Mouse (Mus musculus): ENCODE measurements around the gene A830031A19Rik. TPM values are rescaled to one million over a fixed set of nuclear protein-coding genes. Genes with fewer than 3 reads are reported as not detected.

Gene A830031A19Rik
- total RNA-seq (2012; rRNA removed) (not detected in 2 replicates), polyA plus RNA-seq (2012; ENCODE audit: insufficient read depth in 1 of 2, insufficient read length in 2 of 2, low read depth in 1 of 2, low replicate concordance in 2 of 2, missing spikeins in 1 of 2) (not detected)

DNA sequence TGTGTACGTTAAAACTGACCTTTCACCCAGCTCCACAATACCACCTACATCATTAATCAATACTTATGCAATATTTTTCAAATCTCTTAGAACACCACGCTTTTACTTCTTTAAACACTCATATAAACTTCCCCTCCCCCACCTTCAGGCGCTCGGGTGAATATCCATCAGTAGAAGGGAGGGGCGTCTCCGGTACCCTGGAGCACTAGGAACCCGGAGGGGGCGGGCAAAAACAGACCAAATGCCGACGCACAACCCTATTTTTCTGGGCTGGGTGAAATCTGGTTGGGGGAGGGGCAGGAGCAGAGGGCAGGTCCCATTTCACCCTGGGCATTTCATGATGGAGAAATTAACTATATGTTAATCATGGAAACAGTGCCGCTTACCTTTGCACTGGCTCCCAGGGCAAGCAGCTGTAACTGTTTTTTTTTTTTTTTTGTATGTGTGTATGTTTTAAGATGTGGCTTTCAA is at the start of gene A830031A19Rik:
TSS of gene A830031A19Rik (minus strand) at position 421 of the 471 bp plus-strand sequence.
- no peaks in the 10 kb centered on the region for H3K9me3 ChIP-seq (replicated peaks; ENCODE audit: insufficient read depth, low read length)
- H3K27me3 ChIP-seq (ENCODE audit: control insufficient read depth in 1 of 2, insufficient read depth in 2 of 2, low read length in 2 of 2) = no peaks in the 10 kb centered on the region
- peaks cover 39% of the 10 kb centered on the region for H3K79me2 ChIP-seq (ENCODE audit: control insufficient read depth, insufficient read depth, low read length, poor library complexity)
- peak; percentile 90 for DNase-seq (ENCODE audit: low read depth, low spot score)
- peak within 1 kb of the TSS; percentile 94 for H3K9ac ChIP-seq (ENCODE audit: control insufficient read depth, low read depth, low read length, poor library complexity, severe bottlenecking)
- peak within 1 kb of the TSS; percentile 93 for H3K27ac ChIP-seq (ENCODE audit: control insufficient read depth, low read depth, low read length)
- peak within 1 kb of the TSS; percentile 77 to 82 for H3K4me3 ChIP-seq (ENCODE audit: control insufficient read depth in 1 of 2, insufficient read depth in 1 of 2, low read depth in 2 of 2, low read length in 2 of 2)
- H3K4me1 ChIP-seq (ENCODE audit: control insufficient read depth in 1 of 2, insufficient read depth in 2 of 2, low read length in 2 of 2) = no peaks in the 10 kb centered on the region
- TF ChIP-seq TBP (IDR thresholded peaks at IDR 0.05; ENCODE audit: low read depth, low read length) = 0 out of 2 replicates have a peak, but pooled peaks have one; percentile 27
- no peak for TF ChIP-seq GABPA (IDR thresholded peaks at IDR 0.05; ENCODE audit: low read depth, low read length)
- TF ChIP-seq TCF12 (IDR thresholded peaks at IDR 0.05; ENCODE audit: low read depth, low read length) = 0 out of 2 replicates have a peak, but pooled peaks have one; percentile 48
- no peak for TF ChIP-seq POLR2AphosphoS5 (IDR thresholded peaks at IDR 0.05; ENCODE audit: borderline replicate concordance, low read depth, low read length)
- peak; percentile 86 for TF ChIP-seq ZNF384 (IDR thresholded peaks at IDR 0.05; ENCODE audit: low read depth, low read length)
- TF ChIP-seq MAZ (IDR thresholded peaks at IDR 0.05; ENCODE audit: low read depth, low read length) = peak; percentile 83
- TF ChIP-seq USF1 (IDR thresholded peaks at IDR 0.05; ENCODE audit: low read depth, low read length) = no peak
- peak; percentile 14; the same call in 1 of the 2 replicates for TF ChIP-seq MXI1 (IDR thresholded peaks at IDR 0.05; ENCODE audit: low read depth, low read length)
- TF ChIP-seq BHLHE40 (IDR thresholded peaks at IDR 0.05; ENCODE audit: borderline replicate concordance, low read depth, low read length) = 0 out of 2 replicates have a peak, but pooled peaks have one; percentile 56
- TF ChIP-seq ZKSCAN1 (IDR thresholded peaks at IDR 0.05; ENCODE audit: low read depth, low read length) = no peak
- TF ChIP-seq HCFC1 (IDR thresholded peaks at IDR 0.05; ENCODE audit: low read depth, low read length) = no peak; the same call in none of the 2 replicates
- TF ChIP-seq ETS1 (IDR thresholded peaks at IDR 0.05; ENCODE audit: low read depth, low read length) = peak; percentile 71; the same call in 1 of the 2 replicates
- TF ChIP-seq EP300 (IDR thresholded peaks at IDR 0.05; ENCODE audit: low read depth in 1 of 2, low read length in 2 of 2) = peak in 1 of 2 experiments; percentile 42; a peak in 1 of 4 replicates
- 0 out of 2 replicates have a peak, but pooled peaks have one; percentile 9 for TF ChIP-seq RCOR1 (IDR thresholded peaks at IDR 0.05; ENCODE audit: low read depth, low read length)
- peak; percentile 77; the same call in 1 of the 2 replicates for TF ChIP-seq CHD2 (IDR thresholded peaks at IDR 0.05; ENCODE audit: low read length)
- H3K36me3 ChIP-seq (ENCODE audit: control insufficient read depth in 1 of 2, insufficient read depth in 2 of 2, low read length in 2 of 2) = peaks cover 0 to 8% of the 10 kb centered on the region in 2 experiments; a peak in 2 of 4 replicates

DNA sequence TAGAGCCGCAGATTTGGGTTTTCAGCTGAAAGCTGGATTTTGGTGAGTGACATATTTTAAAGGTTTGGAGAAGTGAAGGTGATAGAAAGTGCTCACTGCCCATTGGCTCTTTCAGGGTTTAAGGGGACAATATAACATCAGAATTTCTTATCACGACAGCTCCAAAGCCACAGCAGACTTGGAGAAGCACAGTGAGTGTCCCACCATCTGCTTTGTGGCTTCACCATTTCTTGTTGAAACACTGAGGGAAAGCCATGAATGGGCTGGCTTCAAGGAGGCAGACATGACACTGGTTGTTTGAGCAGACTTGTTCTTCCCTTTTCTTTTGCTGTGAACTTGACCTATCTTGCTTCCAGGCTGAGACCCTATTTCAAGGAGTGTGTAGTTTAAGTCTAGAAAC is 49.1 kb upstream of the A830031A19Rik start:
- Histone ChIP-seq H3K9ac (ENCODE audit: control insufficient read depth, low read depth, low read length, poor library complexity, severe bottlenecking) (no peak overlapping the region), H3K36me3 (ENCODE audit: control insufficient read depth in 1 of 2, insufficient read depth in 2 of 2, low read length in 2 of 2) (peaks cover 31 to 71% of the 10 kb centered on the region in 2 experiments), H3K4me3 (ENCODE audit: control insufficient read depth in 1 of 2, insufficient read depth in 1 of 2, low read depth in 2 of 2, low read length in 2 of 2) (no peak overlapping the region), H3K9me3 (replicated peaks; ENCODE audit: insufficient read depth, low read length) (no peaks in the 10 kb centered on the region), H3K4me1 (ENCODE audit: control insufficient read depth in 1 of 2, insufficient read depth in 2 of 2, low read length in 2 of 2) (peaks cover 42 to 58% of the 10 kb centered on the region in 2 experiments), H3K27ac (ENCODE audit: control insufficient read depth, low read depth, low read length) (peak overlapping the region; percentile 49), H3K79me2 (ENCODE audit: control insufficient read depth, insufficient read depth, low read length, poor library complexity) (peaks cover 86% of the 10 kb centered on the region), H3K27me3 (ENCODE audit: control insufficient read depth in 1 of 2, insufficient read depth in 2 of 2, low read length in 2 of 2) (no peaks in the 10 kb centered on the region)
- DNase-seq (ENCODE audit: low read depth, low spot score) = peak; percentile 65
- TF ChIP-seq CHD2 (IDR thresholded peaks at IDR 0.05; ENCODE audit: low read length) (no peak), MAFK (IDR thresholded peaks at IDR 0.05; ENCODE audit: borderline replicate concordance, low read depth, low read length) (no peak), JUND (IDR thresholded peaks at IDR 0.05; ENCODE audit: low read depth, low read length) (no peak), KAT2A (conservative IDR thresholded peaks at IDR 0.05; ENCODE audit: low read depth, low read length) (no peak), USF1 (IDR thresholded peaks at IDR 0.05; ENCODE audit: low read depth, low read length) (no peak), HCFC1 (IDR thresholded peaks at IDR 0.05; ENCODE audit: low read depth, low read length) (no peak), ETS1 (IDR thresholded peaks at IDR 0.05; ENCODE audit: low read depth, low read length) (peak; percentile 47; the same call in 1 of the 2 replicates), POLR2A (IDR thresholded peaks at IDR 0.05; ENCODE audit: control insufficient read depth in 1 of 2, insufficient read depth in 1 of 2, low read depth in 1 of 2, low read length in 2 of 2, poor library complexity in 1 of 2) (no peak), USF2 (IDR thresholded peaks at IDR 0.05; ENCODE audit: borderline replicate concordance in 1 of 2, insufficient read depth in 1 of 2, low read depth in 1 of 2, low read length in 2 of 2) (no peak), GATA1 (IDR thresholded peaks at IDR 0.05; ENCODE audit: low read depth, low read length) (0 out of 2 replicates have a peak, but pooled peaks have one; percentile 14), ZMIZ1 (IDR thresholded peaks at IDR 0.05; ENCODE audit: low read depth, low read length) (0 out of 2 replicates have a peak, but pooled peaks have one; percentile 20), MYB (IDR thresholded peaks at IDR 0.05; ENCODE audit: low read depth, low read length) (no peak), POLR2AphosphoS2 (IDR thresholded peaks at IDR 0.05; ENCODE audit: low read length) (0 out of 2 replicates have a peak, but pooled peaks have one; percentile 24), TAL1 (IDR thresholded peaks at IDR 0.05; ENCODE audit: low read length) (peak; percentile 54; the same call in 1 of the 2 replicates), TBP (IDR thresholded peaks at IDR 0.05; ENCODE audit: low read depth, low read length) (no peak), SIN3A (IDR thresholded peaks at IDR 0.05; ENCODE audit: low read length) (peak; percentile 50), GABPA (IDR thresholded peaks at IDR 0.05; ENCODE audit: low read depth, low read length) (no peak), ELF1 (IDR thresholded peaks at IDR 0.05; ENCODE audit: low read depth, low read length) (no peak), MAX (IDR thresholded peaks at IDR 0.05; ENCODE audit: low read length) (no peak), E2F4 (IDR thresholded peaks at IDR 0.05; ENCODE audit: borderline replicate concordance, low read depth, low read length) (no peak)

Measured in MEL (cell line).